Mouse (Mus musculus): ENCODE data around the gene Itga11.
"Not testable (repeated sequence)": the region's sequence is repeated elsewhere in the genome, so short reads cannot be mapped to it uniquely, and the experiment has no call there.

Itga11 gene

DNA sequence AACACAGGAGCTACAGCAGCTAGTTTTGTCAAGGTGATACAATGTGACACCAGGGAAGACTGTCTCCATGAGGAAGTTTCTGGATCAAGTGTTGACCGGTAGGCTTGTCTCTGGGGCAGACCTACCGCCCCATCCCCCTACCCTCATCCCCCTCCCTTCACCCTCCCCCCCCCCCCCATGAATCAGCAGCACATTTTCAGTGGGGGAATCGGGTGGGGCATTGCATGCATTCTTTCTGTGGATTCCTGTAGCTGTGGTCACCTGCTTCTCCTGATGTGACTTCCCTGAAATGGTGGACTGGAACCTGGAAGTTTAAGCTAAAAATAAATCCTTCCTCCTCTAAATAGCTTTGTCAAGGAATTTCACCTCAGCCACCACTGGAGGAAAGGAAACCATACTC, 141.9 kb downstream of the Itga11 start:
- DNase-seq (ENCODE audit: low spot score), result no peak

DNA sequence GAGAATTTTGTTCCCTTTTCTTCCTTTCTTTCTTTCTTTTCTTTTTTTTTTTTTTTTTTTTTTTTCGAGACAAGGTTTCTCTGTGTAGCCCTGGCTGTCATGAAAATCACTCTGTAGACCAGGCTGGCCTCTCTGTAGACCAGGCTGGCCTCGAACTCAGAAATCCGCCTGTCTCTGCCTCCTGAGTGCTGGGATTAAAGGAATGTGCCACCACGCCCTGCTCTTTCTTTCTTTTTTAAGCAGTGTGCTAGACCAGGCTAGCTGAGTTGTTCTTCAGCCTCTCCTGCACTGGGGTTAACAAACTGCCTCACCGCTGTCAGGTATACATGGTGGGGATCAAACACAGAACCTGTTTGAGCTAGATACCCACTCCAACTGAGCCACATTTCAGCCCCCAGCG, 142.3 kb downstream of the Itga11 start:
- not testable (repeated sequence) for DNase-seq (ENCODE audit: low spot score)

DNA sequence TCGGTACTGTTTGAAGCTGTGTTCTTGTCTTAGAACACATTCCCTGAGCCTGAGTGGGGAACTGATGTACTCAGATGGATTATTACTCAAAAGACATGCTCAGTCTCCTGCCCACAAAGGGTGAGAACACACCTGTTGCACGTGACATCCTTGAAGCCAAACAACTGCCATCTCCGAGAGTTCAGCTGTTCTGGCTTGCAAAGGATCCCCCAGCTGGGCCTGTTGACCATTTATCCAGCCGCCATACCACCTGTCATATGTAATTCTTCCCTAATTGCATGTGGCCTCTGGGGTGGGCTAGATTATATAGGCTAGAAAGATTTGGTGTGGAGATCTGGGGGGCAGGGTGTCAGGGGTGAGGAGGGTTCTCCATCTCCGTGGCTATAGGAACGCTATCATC, 143.2 kb downstream of the Itga11 start:
- DNase-seq (ENCODE audit: low spot score), result no peak

DNA sequence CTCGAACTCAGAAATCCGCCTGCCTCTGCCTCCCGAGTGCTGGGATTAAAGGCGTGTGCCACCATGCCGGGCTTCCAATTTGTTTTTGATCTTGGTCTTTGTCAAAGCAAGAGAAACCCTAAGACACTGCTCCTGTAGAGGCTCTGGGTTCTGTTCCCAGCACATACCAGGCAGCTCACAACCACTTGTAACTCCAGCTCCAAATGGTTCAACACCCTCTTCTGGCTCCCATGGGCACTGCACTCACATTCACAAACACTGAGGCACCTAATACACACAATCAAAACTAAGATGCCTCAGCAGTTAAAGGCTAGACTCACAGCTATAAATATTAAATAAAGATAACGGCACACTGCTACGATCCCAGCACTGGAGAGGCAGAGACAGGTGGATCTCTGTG, 144.2 kb downstream of the Itga11 start:
- DNase-seq (ENCODE audit: low spot score), result no peak

DNA sequence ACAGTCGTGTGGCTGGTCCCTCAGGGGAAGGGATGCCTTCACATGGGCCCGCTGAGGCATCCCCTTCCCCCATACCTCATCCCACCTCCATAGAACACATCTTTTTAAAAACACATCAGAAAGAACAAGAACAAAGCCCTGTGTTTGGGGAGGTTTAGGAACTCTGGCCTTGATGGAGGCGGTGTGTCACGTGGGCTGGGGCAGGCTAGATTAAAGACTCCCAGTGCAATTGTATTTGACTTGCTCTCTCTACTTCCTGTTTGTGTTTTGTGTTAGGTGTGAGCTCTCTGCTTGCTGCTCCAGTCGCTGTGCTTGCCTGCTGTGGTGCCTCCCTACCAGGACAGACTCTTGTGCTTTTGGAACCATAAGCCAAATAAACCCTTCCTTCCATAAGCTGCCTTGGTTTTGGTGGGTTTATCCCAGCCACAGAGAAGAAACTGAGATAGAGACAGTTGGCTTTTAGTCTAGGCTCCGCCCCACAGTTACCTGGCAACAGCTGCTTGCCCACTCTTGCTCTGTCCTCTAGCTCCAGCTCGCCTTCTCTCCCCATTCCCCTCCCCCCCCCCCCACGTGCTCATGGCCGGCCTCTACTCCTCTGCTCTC, 148.3 kb downstream of the Itga11 start:
- peak; percentile 55 for DNase-seq (ENCODE audit: low spot score)

DNA sequence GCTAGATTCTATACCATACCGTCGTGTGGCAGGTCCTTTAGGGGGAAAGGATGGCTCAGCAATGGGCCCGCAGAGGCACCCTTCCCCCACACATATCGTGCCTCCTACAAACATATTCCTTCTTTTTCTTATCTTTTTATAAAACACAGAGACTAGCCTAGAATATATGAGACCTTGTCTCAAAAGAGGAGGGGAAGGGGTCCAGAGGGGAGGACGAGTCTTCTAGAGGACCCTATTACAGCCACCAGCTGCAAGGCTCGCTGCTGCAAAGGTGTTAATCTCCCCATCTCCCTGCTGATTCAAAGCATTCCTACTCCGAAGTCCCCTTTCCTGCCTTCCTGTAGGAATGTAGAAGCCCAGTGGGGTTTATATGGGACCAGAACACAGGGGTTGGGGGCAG, 148.8 kb downstream of the Itga11 start:
- no peak for DNase-seq (ENCODE audit: low spot score)

DNA sequence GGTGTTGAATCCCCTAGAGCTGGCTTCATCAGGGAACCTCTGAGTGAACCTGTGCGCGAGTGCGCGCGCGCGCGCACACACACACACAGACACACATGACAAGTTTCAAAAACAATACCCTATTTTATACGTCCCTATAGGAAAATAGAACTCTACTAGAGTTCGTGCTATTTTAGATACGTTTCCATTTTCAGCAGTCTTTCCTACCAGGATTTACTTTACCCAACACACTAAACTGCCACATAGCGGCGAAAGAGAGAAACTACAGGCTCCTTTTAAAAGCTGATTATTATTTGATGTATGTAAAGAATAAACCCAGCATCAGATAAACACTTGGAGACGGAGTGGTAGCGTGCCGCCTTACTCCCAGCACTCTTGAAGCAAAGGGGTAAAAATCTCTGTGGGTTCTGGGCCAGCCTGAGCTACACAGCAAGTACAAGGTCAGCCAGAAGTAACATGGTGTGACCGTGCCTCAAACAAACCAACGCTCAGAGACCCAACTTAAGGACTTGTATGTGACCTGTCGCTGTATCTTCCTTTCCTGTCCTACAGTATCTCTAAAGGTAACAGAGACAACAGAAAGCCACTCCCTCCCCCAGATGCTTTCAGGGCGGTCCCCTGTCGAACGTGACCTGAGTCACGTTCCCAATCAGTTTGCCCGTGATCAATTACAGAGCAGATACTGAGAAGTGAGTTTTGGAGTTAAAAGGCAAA, 150.5 kb downstream of the Itga11 start:
- peak; percentile 75 for DNase-seq (ENCODE audit: low spot score)

DNA sequence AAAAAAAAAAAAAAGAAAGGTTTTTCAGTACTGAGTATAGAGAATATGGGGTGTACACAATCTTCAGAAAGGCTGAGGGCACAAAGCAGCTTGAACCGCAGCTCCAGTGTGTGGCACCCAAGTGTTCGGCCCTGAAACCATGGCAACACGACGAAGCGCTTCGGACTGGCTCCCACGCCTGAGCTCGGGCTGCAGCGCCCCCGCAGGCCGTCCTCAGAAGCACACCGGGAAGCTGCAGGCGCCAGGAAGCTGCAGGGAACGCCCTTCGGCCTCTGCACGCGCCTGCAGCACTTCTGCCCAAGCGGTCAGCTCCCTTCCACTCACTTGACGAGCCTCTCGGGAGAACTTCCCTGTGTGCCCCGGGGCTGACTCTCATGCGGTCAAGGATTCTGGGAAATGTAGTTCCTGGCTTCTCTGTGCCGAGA, 151.0 kb downstream of the Itga11 start:
- peak; percentile 99 for DNase-seq (ENCODE audit: low spot score)

DNA sequence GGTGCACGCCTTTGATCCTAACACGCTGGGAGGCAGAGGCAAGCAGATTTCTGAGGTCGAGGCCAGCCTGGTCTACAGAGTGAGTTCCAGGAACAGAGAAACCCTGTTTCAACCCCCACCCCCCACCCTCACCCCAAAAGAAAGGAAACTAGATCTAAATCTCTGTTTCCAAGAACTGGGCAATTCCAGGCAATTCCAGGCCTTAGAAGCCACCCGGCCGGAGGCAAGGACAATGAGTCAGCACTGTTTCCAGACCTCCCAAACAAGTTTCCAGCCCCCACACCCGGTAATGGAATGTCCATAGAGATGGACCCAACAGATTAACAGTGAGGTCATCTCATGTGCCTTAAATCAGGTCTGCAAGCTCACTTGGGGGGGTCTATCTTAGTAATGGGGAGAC, 152.3 kb downstream of the Itga11 start:
- no peak for DNase-seq (ENCODE audit: low spot score)
